Comparison of ENCODE assay signal across 8 mouse cellular contexts in the genomic region with DNA sequence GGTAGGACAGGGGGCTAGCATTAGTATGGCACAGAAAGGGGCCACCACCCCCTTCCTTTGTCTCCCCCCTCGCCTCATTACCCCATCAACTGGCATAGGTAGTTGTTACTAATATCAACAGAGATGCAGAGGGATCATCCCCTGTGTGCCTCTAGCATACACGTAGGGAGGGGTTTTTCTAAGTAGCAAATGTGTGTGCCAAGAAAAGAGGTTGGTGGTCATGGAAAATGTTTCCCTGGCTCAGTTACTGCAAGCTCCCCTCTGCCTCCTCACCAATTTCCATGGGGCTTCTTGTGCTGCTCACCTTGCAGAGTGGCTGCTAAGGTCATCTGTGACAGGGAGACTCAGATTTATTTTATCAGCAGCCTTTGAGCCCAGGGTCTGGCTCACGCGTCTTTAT. TPM values are rescaled to one million over a fixed set of nuclear protein-coding genes. Genes with fewer than 3 reads are reported as not detected.
DNase-seq lines count a peak whose midpoint lies in the region; ATAC-seq and TF ChIP-seq lines count a peak whose summit lies in the region.

No protein-coding gene starts in this region.

- no peaks in the 10 kb centered on the region for H3K27me3 ChIP-seq in lung, embryonic 15.5 days
- H3K27me3 ChIP-seq in forebrain, embryonic 13.5 days, result no peaks in the 10 kb centered on the region
- H3K27me3 ChIP-seq in limb, embryonic 11.5 days (ENCODE audit: control insufficient read depth, insufficient read depth, low read length), result no peaks in the 10 kb centered on the region

- TF ChIP-seq CTCF in olfactory bulb, adult 2 months (IDR thresholded peaks at IDR 0.05; ENCODE audit: insufficient read depth, low read depth, low read length), result no peak

- 9% methylated on average over 4 of the region's 4 CpGs for WGBS in lung, embryonic 15.5 days
- 0% methylated on average over 4 of the region's 4 CpGs for WGBS in forebrain, embryonic 13.5 days
- WGBS in limb, embryonic 11.5 days, result 13% methylated on average over 4 of the region's 4 CpGs
- 33% methylated on average over 4 of the region's 4 CpGs for WGBS in olfactory bulb, adult 2 months

- no peak for ATAC-seq in lung, embryonic 15.5 days (ENCODE audit: borderline replicate concordance, extremely low read depth, low FRiP score, low TSS enrichment)
- no peak for ATAC-seq in forebrain, embryonic 13.5 days
- no peak for ATAC-seq in limb, embryonic 11.5 days (ENCODE audit: insufficient number of reproducible peaks, low FRiP score, low TSS enrichment, low read depth)
- no peak for ATAC-seq in inflammation-experienced regulatory T-cells, adult 6 months

- H3K9me3 ChIP-seq in lung, embryonic 15.5 days, result no peaks in the 10 kb centered on the region
- H3K9me3 ChIP-seq in forebrain, embryonic 13.5 days (replicated peaks), result no peaks in the 10 kb centered on the region
- no peaks in the 10 kb centered on the region for H3K9me3 ChIP-seq in limb, embryonic 11.5 days (ENCODE audit: control insufficient read depth, low read length)

- peaks cover 32% of the 10 kb centered on the region for H3K36me3 ChIP-seq in lung, embryonic 15.5 days
- peaks cover 43% of the 10 kb centered on the region for H3K36me3 ChIP-seq in forebrain, embryonic 13.5 days (ENCODE audit: poor library complexity, severe bottlenecking)
- H3K36me3 ChIP-seq in limb, embryonic 11.5 days (ENCODE audit: control insufficient read depth, insufficient read depth, low read length), result peaks cover 19% of the 10 kb centered on the region

- peaks cover 80% of the 10 kb centered on the region for H3K4me1 ChIP-seq in lung, embryonic 15.5 days
- peaks cover 78% of the 10 kb centered on the region for H3K4me1 ChIP-seq in forebrain, embryonic 13.5 days
- peaks cover 57% of the 10 kb centered on the region for H3K4me1 ChIP-seq in limb, embryonic 11.5 days (ENCODE audit: control insufficient read depth, insufficient read depth, low read length)
- peaks cover 28% of the 10 kb centered on the region for H3K4me1 ChIP-seq in olfactory bulb, adult 2 months (ENCODE audit: control insufficient read depth, insufficient read depth, low read length)

- H3K4me2 ChIP-seq in lung, embryonic 15.5 days, result peak overlapping the region; percentile 82
- peak overlapping the region; percentile 91 for H3K4me2 ChIP-seq in forebrain, embryonic 13.5 days
- peak overlapping the region; percentile 79 for H3K4me2 ChIP-seq in limb, embryonic 11.5 days (ENCODE audit: low read depth, severe bottlenecking)

- H3K9ac ChIP-seq in lung, embryonic 15.5 days, result peak overlapping the region; percentile 96
- peak overlapping the region; percentile 96 for H3K9ac ChIP-seq in forebrain, embryonic 13.5 days
- peak overlapping the region; percentile 96 for H3K9ac ChIP-seq in limb, embryonic 11.5 days (ENCODE audit: low read length)

- peak overlapping the region; percentile 99 for H3K27ac ChIP-seq in lung, embryonic 15.5 days
- peak overlapping the region; percentile 96 for H3K27ac ChIP-seq in forebrain, embryonic 13.5 days
- no peak overlapping the region for H3K27ac ChIP-seq in limb, embryonic 11.5 days (replicated peaks; ENCODE audit: low read depth, low read length)
- H3K27ac ChIP-seq in olfactory bulb, adult 2 months (ENCODE audit: insufficient read depth, low read depth, low read length), result peak overlapping the region; percentile 86; the same call in 1 of the 2 replicates

- intact Hi-C loops in left cerebral cortex, postnatal 36 days (cut with DNase I), result loop anchor here (5.0 kb wide), 2 partner anchors 92 to 148 kb away; a partner anchor contains a TSS

- DNase-seq in lung, adult 18-20 months, result no peak
- DNase-seq in limb, embryonic 11.5 days (ENCODE audit: low spot score), result no peak
- DNase-seq in left cerebral cortex, postnatal 36 days (ENCODE audit: low spot score in 2 of 2), result no peak
- no peak for DNase-seq in right cerebral cortex, postnatal 4 days

- H3K4me3 ChIP-seq in lung, embryonic 15.5 days, result peak overlapping the region; percentile 86
- peak overlapping the region; percentile 92 for H3K4me3 ChIP-seq in forebrain, embryonic 13.5 days
- peak overlapping the region; percentile 90 for H3K4me3 ChIP-seq in limb, embryonic 11.5 days (ENCODE audit: low read depth, low read length)
- peak overlapping the region; percentile 71 for H3K4me3 ChIP-seq in olfactory bulb, adult 2 months (ENCODE audit: insufficient read depth, low read depth, low read length)

- TF ChIP-seq POLR2A in olfactory bulb, adult 2 months (IDR thresholded peaks at IDR 0.05; ENCODE audit: insufficient read depth, low read depth, low read length), result no peak

RNA-seq across cellular contexts. Expression of a gene that starts 2.6 kb away (rescaled TPM):
- 45.5 and 47.0 TPM in 2 replicates for polyA plus RNA-seq in lung, embryonic 15.5 days (2015; fragmentation: Nextera tagmentation; extraction: Ambion mirVana)
- polyA plus RNA-seq in forebrain, embryonic 13.5 days (2015; fragmentation: Nextera tagmentation; extraction: Ambion mirVana), result 46.9 and 55.3 TPM in 2 replicates
- polyA plus RNA-seq in limb, embryonic 11.5 days (2014; fragmentation: Nextera tagmentation; extraction: Ambion mirVana), result 34.3 and 40.6 TPM in 2 replicates
- not detected in 2 replicates for polyA plus RNA-seq in olfactory bulb, adult 2 months (2012; ENCODE audit: insufficient read depth, insufficient read length, low replicate concordance, missing spikeins)
- total RNA-seq in left cerebral cortex, postnatal 36 days (2021), result 10 to 100 TPM; 18.5 to 24.3 TPM
- under 1 TPM in 1 of 3 experiments, not detected in 2; 0.21 TPM for polyA plus RNA-seq in inflammation-experienced regulatory T-cells, adult 6 months (2017; shearing (Covaris generic))

Comparison
In these comparisons a context has a peak if more than half of its experiments do, and no peak if none do; other contexts are left out.
1. RNA of a gene that starts 2.6 kb away (polyA plus RNA-seq): 45.5 to 47.0 TPM in lung, embryonic 15.5 days, 46.9 to 55.3 TPM in forebrain, embryonic 13.5 days and 34.3 to 40.6 TPM in limb, embryonic 11.5 days; not detected in olfactory bulb, adult 2 months and 0.21 TPM in inflammation-experienced regulatory T-cells, adult 6 months; every median in the first group is over 10 times any median in the second.
2. Peak in every context shown above with its lines, with median percentiles within 50 percentile points of each other: H3K4me2 ChIP-seq, H3K4me3 ChIP-seq and H3K9ac ChIP-seq.